ENCODE assay signal across 27 mouse cellular contexts in the genomic region with DNA sequence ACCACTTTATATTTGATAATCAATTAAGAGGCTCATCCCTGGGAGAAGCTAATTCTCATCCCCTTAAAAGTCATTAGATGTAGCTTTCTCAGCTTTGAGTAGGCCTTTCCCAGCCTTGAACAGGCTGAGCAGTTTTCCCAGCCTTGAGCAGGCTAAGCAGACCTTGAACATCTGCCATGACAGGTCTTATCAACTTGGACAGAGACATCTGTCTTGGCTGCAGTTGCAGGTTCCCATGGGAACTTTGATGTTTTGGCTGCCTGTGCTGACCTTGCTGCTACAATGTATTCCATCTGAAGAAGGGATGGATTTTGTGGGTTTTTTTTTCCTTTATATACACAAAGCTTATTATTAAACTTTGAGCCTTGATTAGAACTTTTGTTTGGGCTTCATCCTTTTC. TPM values are rescaled to one million over a fixed set of nuclear protein-coding genes. Genes with fewer than 3 reads are reported as not detected.
DNase-seq lines count a peak whose midpoint lies in the region; TF ChIP-seq lines count a peak whose summit lies in the region.
"Had no signal": no experiment of that assay in that cellular context is flagged by ENCODE, and none has a peak within 500 bp of the region (broad histone marks: within the 10 kb centered on the region; RNA-seq: fewer than 3 reads in every experiment).

No protein-coding gene starts in this region.

- H3K27ac ChIP-seq in layer of hippocampus, adult 2 months: no peak overlapping the region
- H3K27ac ChIP-seq: embryonic facial prominence, embryonic 10.5 days; hindbrain, postnatal 0 days; kidney, embryonic 15.5 days; left cerebral cortex, adult 2 months; liver, embryonic 15.5 days; lung, embryonic 15.5 days; midbrain, embryonic 13.5 days; stomach, embryonic 15.5 days had no signal

- TF ChIP-seq CTCF in layer of hippocampus, adult 2 months (conservative IDR thresholded peaks at IDR 0.05): no peak

- intact Hi-C loops in heart, postnatal 14 days (cut with DNase I): no loop called here

- peak; percentile 67 to 88 for DNase-seq in adrenal gland, adult (ENCODE audit: inconsistent age in 2 of 2, low spot score in 1 of 2)
- no peak for DNase-seq in adrenal gland, adult 18-20 months (ENCODE audit: low spot score in 2 of 2)
- peak; percentile 82 for DNase-seq in ovary, adult 18-20 months (ENCODE audit: low spot score)
- DNase-seq in ovary, postnatal 14 days (ENCODE audit: low spot score): no peak
- DNase-seq in heart, postnatal 14 days: peak; percentile 17 to 38
- no peak for DNase-seq in kidney, postnatal 14 days
- DNase-seq in Muller cell, postnatal 12 days (ENCODE audit: inconsistent ontology term): no peak
- DNase-seq in layer of hippocampus, adult 2 months (ENCODE audit: low spot score in 2 of 2): no peak
- DNase-seq: cerebellum, adult 11 months; cerebellum, postnatal 10 days; gastrocnemius, postnatal 25 days; kidney, postnatal 4 days; layer of hippocampus, adult 9-11 months; lung, postnatal 36 days; right cerebral cortex, adult 18-20 months; right cerebral cortex, postnatal 4 days; thymus, adult 2 months; thymus, postnatal 4 days had no signal

- no peak overlapping the region for H3K4me3 ChIP-seq in layer of hippocampus, adult 2 months
- H3K4me3 ChIP-seq: embryonic facial prominence, embryonic 10.5 days; kidney, embryonic 15.5 days; left cerebral cortex, adult 2 months; liver, embryonic 15.5 days; lung, embryonic 15.5 days; megakaryocyte, embryonic 14.5 days; midbrain, embryonic 13.5 days; stomach, embryonic 15.5 days had no signal

RNA-seq across cellular contexts. Expression of gene Rlim, which starts 59.2 kb away (rescaled TPM):
- 10 to 100 TPM; 51.9 to 61.2 TPM for total RNA-seq in adrenal gland, adult 18-20 months (2021)
- total RNA-seq in heart, postnatal 14 days (2021): 10 to 100 TPM; 26.2 to 28.1 TPM
- 10 to 100 TPM; 48.5 to 52.3 TPM for total RNA-seq in layer of hippocampus, adult 2 months (2021)

Comparison
In these comparisons a context has a peak if more than half of its experiments do, and no peak if none do; other contexts are left out.
1. DNase-seq: peak in adrenal gland, adult (2 of 2), ovary, adult 18-20 months (single experiment) and heart, postnatal 14 days (2 of 2); none in adrenal gland, adult 18-20 months (0 of 2), ovary, postnatal 14 days (single experiment), kidney, postnatal 14 days (single experiment), Muller cell, postnatal 12 days (single experiment) and layer of hippocampus, adult 2 months (0 of 2).